Mouse (Mus musculus): ENCODE measurements around the gene Tst. TPM values are rescaled to one million over a fixed set of nuclear protein-coding genes. Genes with fewer than 3 reads are reported as not detected.
A peak's percentile ranks its signal among the peaks of the same experiment; 100 is the strongest.

The Tst gene
- polyA plus RNA-seq, 1 experiment from 2014 or later, result 15.9 TPM

- WGBS, result 50% methylated on average over 7 of the region's 7 CpGs
Observed at GRCm38 (mm10) chr15:78447121-78447520, 41.4 kb upstream of the Tst start.

GRCm38 (mm10) chr15:78443857-78444256 lies 38.1 kb upstream of the Tst start:
- Histone ChIP-seq H3K36me3 (ENCODE audit: control insufficient read depth, insufficient read depth, low read length) (no peaks in the 10 kb centered on the region), H3K4me3 (ENCODE audit: low read depth, low read length) (no peak overlapping the region), H3K4me1 (replicated peaks; ENCODE audit: control insufficient read depth, insufficient read depth, low read length) (0 out of 2 replicates have a peak, but pooled peaks cover 8% of the 10 kb centered on the region), H3K27me3 (replicated peaks; ENCODE audit: control insufficient read depth, insufficient read depth, low read length) (no peaks in the 10 kb centered on the region), H3K9ac (ENCODE audit: low read length) (no peak overlapping the region), H3K4me2 (ENCODE audit: low read length) (no peak overlapping the region), H3K27ac (ENCODE audit: low read depth) (no peak overlapping the region), H3K9me3 (ENCODE audit: control insufficient read depth, low read length) (no peaks in the 10 kb centered on the region)
- no peak for DNase-seq (ENCODE audit: low spot score)
- no peak for ATAC-seq (replicated peaks; ENCODE audit: low FRiP score, low TSS enrichment, low read depth)
- 50% methylated on average over 6 of the region's 6 CpGs for WGBS

More at GRCm38 (mm10) chr15:78447121-78447520, 41.4 kb upstream of the Tst start:
- DNase-seq (ENCODE audit: low spot score) (no peak), ATAC-seq (replicated peaks; ENCODE audit: low FRiP score, low TSS enrichment, low read depth) (no peak)
- Histone ChIP-seq H3K4me1 (replicated peaks; ENCODE audit: control insufficient read depth, insufficient read depth, low read length) (peaks cover 15% of the 10 kb centered on the region; the same call in 1 of the 2 replicates), H3K36me3 (ENCODE audit: control insufficient read depth, insufficient read depth, low read length) (no peaks in the 10 kb centered on the region), H3K9ac (ENCODE audit: low read length) (no peak overlapping the region), H3K4me3 (ENCODE audit: low read depth, low read length) (no peak overlapping the region), H3K4me2 (ENCODE audit: low read length) (no peak overlapping the region), H3K27ac (ENCODE audit: low read depth) (no peak overlapping the region), H3K9me3 (ENCODE audit: control insufficient read depth, low read length) (no peaks in the 10 kb centered on the region), H3K27me3 (replicated peaks; ENCODE audit: control insufficient read depth, insufficient read depth, low read length) (no peaks in the 10 kb centered on the region)

GRCm38 (mm10) chr15:78442231-78442630 lies 36.5 kb upstream of the Tst start:
- peaks cover 7% of the 10 kb centered on the region for H3K4me1 ChIP-seq (replicated peaks; ENCODE audit: control insufficient read depth, insufficient read depth, low read length)
- no peak overlapping the region for H3K4me3 ChIP-seq (ENCODE audit: low read depth, low read length)
- H3K27ac ChIP-seq (ENCODE audit: low read depth), result no peak overlapping the region
- DNase-seq (ENCODE audit: low spot score), result no peak
- no peak overlapping the region for H3K4me2 ChIP-seq (ENCODE audit: low read length)
- no peak for ATAC-seq (replicated peaks; ENCODE audit: low FRiP score, low TSS enrichment, low read depth)
- H3K36me3 ChIP-seq (ENCODE audit: control insufficient read depth, insufficient read depth, low read length), result no peaks in the 10 kb centered on the region
- no peaks in the 10 kb centered on the region for H3K27me3 ChIP-seq (replicated peaks; ENCODE audit: control insufficient read depth, insufficient read depth, low read length)
- no peaks in the 10 kb centered on the region for H3K9me3 ChIP-seq (ENCODE audit: control insufficient read depth, low read length)
- WGBS, result 88% methylated on average over 19 of the region's 19 CpGs
- no peak overlapping the region for H3K9ac ChIP-seq (ENCODE audit: low read length)

GRCm38 (mm10) chr15:78438973-78439372 lies 33.3 kb upstream of the Tst start:
- Histone ChIP-seq H3K9me3 (ENCODE audit: control insufficient read depth, low read length) (no peaks in the 10 kb centered on the region), H3K4me2 (ENCODE audit: low read length) (no peak overlapping the region), H3K27ac (ENCODE audit: low read depth) (no peak overlapping the region), H3K9ac (ENCODE audit: low read length) (no peak overlapping the region), H3K4me1 (replicated peaks; ENCODE audit: control insufficient read depth, insufficient read depth, low read length) (peaks cover 7% of the 10 kb centered on the region), H3K36me3 (ENCODE audit: control insufficient read depth, insufficient read depth, low read length) (peaks cover 11% of the 10 kb centered on the region), H3K27me3 (replicated peaks; ENCODE audit: control insufficient read depth, insufficient read depth, low read length) (no peaks in the 10 kb centered on the region), H3K4me3 (ENCODE audit: low read depth, low read length) (no peak overlapping the region)
- WGBS, result 59% methylated on average over 9 of the region's 9 CpGs
- DNase-seq (ENCODE audit: low spot score) (no peak), ATAC-seq (replicated peaks; ENCODE audit: low FRiP score, low TSS enrichment, low read depth) (no peak)

- DNase-seq (ENCODE audit: low spot score) (no peak), ATAC-seq (replicated peaks; ENCODE audit: low FRiP score, low TSS enrichment, low read depth) (no peak)
- Histone ChIP-seq H3K9ac (ENCODE audit: low read length) (no peak overlapping the region), H3K9me3 (ENCODE audit: control insufficient read depth, low read length) (no peaks in the 10 kb centered on the region), H3K4me1 (replicated peaks; ENCODE audit: control insufficient read depth, insufficient read depth, low read length) (peaks cover 7% of the 10 kb centered on the region), H3K27me3 (replicated peaks; ENCODE audit: control insufficient read depth, insufficient read depth, low read length) (no peaks in the 10 kb centered on the region), H3K4me2 (ENCODE audit: low read length) (no peak overlapping the region), H3K27ac (ENCODE audit: low read depth) (no peak overlapping the region), H3K36me3 (ENCODE audit: control insufficient read depth, insufficient read depth, low read length) (peaks cover 14% of the 10 kb centered on the region), H3K4me3 (ENCODE audit: low read depth, low read length) (no peak overlapping the region)
- WGBS, result 52% methylated on average over 8 of the region's 8 CpGs
Observed at GRCm38 (mm10) chr15:78438505-78438904, 32.8 kb upstream of the Tst start.

GRCm38 (mm10) chr15:78438018-78438394 lies 32.3 kb upstream of the Tst start:
- WGBS, result 57% methylated on average over 4 of the region's 4 CpGs
- H3K27me3 ChIP-seq (replicated peaks; ENCODE audit: control insufficient read depth, insufficient read depth, low read length), result no peaks in the 10 kb centered on the region
- peaks cover 18% of the 10 kb centered on the region for H3K36me3 ChIP-seq (ENCODE audit: control insufficient read depth, insufficient read depth, low read length)
- no peak overlapping the region for H3K4me3 ChIP-seq (ENCODE audit: low read depth, low read length)
- no peaks in the 10 kb centered on the region for H3K9me3 ChIP-seq (ENCODE audit: control insufficient read depth, low read length)
- peaks cover 7% of the 10 kb centered on the region for H3K4me1 ChIP-seq (replicated peaks; ENCODE audit: control insufficient read depth, insufficient read depth, low read length)
- ATAC-seq (replicated peaks; ENCODE audit: low FRiP score, low TSS enrichment, low read depth) (no peak), DNase-seq (ENCODE audit: low spot score) (no peak)
- H3K27ac ChIP-seq (ENCODE audit: low read depth), result peak overlapping the region; percentile 78
- no peak overlapping the region for H3K9ac ChIP-seq (ENCODE audit: low read length)
- peak overlapping the region; percentile 52; the same call in 1 of the 2 replicates for H3K4me2 ChIP-seq (ENCODE audit: low read length)

- DNase-seq (ENCODE audit: low spot score), result peak; percentile 73
- Histone ChIP-seq H3K4me3 (ENCODE audit: low read depth, low read length) (0 out of 2 replicates have a peak overlapping the region, but pooled peaks have one; percentile 2), H3K4me2 (ENCODE audit: low read length) (peak overlapping the region; percentile 52), H3K4me1 (replicated peaks; ENCODE audit: control insufficient read depth, insufficient read depth, low read length) (peaks cover 7% of the 10 kb centered on the region), H3K27me3 (replicated peaks; ENCODE audit: control insufficient read depth, insufficient read depth, low read length) (no peaks in the 10 kb centered on the region), H3K9ac (ENCODE audit: low read length) (peak overlapping the region; percentile 35; the same call in 1 of the 2 replicates), H3K36me3 (ENCODE audit: control insufficient read depth, insufficient read depth, low read length) (peaks cover 18% of the 10 kb centered on the region), H3K9me3 (ENCODE audit: control insufficient read depth, low read length) (no peaks in the 10 kb centered on the region), H3K27ac (ENCODE audit: low read depth) (peak overlapping the region; percentile 78)
- 14% methylated on average over 23 of the region's 23 CpGs for WGBS
- ATAC-seq (replicated peaks; ENCODE audit: low FRiP score, low TSS enrichment, low read depth), result peak; percentile 15; the same call in 1 of the 2 replicates
Observed at GRCm38 (mm10) chr15:78437237-78438017, 31.7 kb upstream of the Tst start.

- Histone ChIP-seq H3K27me3 (replicated peaks; ENCODE audit: control insufficient read depth, insufficient read depth, low read length) (no peaks in the 10 kb centered on the region), H3K36me3 (ENCODE audit: control insufficient read depth, insufficient read depth, low read length) (peaks cover 18% of the 10 kb centered on the region), H3K9ac (ENCODE audit: low read length) (peak overlapping the region; percentile 35; the same call in 1 of the 2 replicates), H3K4me2 (ENCODE audit: low read length) (peak overlapping the region; percentile 52), H3K9me3 (ENCODE audit: control insufficient read depth, low read length) (no peaks in the 10 kb centered on the region), H3K4me1 (replicated peaks; ENCODE audit: control insufficient read depth, insufficient read depth, low read length) (peaks cover 7% of the 10 kb centered on the region), H3K27ac (ENCODE audit: low read depth) (peak overlapping the region; percentile 78), H3K4me3 (ENCODE audit: low read depth, low read length) (peak overlapping the region; percentile 23)
- ATAC-seq (replicated peaks; ENCODE audit: low FRiP score, low TSS enrichment, low read depth), result peak; percentile 69
- peak; percentile 91 for DNase-seq (ENCODE audit: low spot score)
- WGBS, result 13% methylated on average over 25 of the region's 32 CpGs
Observed at GRCm38 (mm10) chr15:78436380-78437192, 30.9 kb upstream of the Tst start.

Measured in intestine, embryonic 14.5 days (tissue).